Mouse (Mus musculus) natural killer cell, adult 2 months (primary cell): ENCODE results near the gene Kank1.

ENCODE experiments used
- DNase-seq, 2 experiments: peaks; one replicate each; pipeline ENCODE4 v3.0.0; 2022; ENCODE audit warnings: low spot score in 2 of 2

Kank1 gene

DNA sequence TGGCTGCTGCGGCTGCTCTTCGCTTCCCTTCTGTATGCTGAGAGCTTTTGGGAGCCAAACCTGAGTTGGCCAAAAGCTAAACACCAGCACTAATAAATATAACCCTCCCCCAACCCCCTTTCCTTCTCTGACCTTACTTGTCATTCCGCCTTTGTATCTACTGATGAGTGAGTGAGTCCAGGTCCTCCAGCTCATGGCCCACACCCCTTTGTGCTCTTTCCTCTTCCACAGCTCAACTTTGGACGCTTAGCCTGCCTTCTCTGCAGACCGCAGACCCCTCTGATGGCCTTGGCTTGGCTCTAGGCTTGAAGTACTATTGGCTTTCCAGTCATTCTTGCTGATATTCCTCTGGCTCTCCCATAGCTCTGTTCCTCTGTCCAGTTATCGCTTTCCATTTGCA, 16.4 kb downstream of the Kank1 start:
- DNase-seq: no peak

DNA sequence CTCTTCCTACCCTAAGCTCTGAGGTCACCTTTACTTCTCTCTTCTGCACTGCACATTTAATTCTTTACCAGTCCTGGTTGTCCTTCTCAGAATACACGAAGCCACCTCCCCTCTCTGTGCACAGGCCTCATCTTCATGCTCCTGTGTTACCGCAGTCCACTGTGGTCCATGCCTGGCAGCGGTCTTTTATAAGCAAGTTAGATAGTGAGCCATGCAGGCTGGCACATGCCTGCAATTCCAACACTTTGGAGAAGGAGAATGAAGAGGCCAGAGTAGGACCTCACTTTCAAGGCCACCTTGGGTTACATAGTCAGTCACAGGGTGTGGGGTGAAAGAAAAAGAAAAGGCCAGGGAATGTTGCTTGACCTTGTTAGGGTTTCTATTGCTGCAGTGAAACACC, 16.9 kb downstream of the Kank1 start:
- DNase-seq: no peak

DNA sequence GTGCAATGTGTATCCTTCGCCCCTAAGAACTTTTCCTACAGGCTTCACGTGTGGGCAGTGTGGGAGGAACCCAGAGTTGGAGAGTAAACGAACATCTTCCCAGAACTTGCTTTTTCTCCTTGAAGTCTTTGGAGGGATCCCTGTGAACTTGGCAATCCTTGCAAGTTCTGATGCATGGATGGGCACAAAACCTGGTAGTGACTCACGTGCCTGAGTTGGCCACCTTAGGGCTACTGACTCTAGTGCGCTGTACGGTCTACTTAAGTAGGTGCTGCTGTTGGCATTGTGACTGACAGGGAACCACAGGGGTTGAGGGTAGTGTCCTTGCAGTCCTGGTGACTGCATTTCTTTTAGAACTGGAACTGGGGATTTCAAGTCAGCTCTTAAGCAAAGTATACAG, 21.5 kb downstream of the Kank1 start:
- DNase-seq: no peak

DNA sequence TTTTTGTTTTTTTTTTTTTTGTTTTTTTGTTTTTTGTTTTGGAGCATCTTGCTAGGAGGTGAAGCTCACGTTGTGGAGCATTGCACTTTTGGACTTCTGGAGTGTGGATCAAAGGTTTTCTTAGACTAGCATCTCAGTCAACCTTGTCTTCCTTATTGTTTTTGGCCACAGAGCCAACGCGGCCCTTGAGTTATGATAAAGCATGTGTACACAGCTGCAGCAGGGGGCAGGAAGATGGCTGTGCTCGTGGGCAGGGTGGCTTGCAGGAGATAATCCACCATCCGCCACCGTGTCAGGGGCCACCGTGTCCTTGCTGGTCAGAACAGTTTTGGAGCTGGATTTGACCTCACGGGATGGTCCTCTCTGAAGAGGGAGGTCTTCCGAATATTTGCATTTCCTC, 29.4 kb downstream of the Kank1 start:
- DNase-seq: no peak

DNA sequence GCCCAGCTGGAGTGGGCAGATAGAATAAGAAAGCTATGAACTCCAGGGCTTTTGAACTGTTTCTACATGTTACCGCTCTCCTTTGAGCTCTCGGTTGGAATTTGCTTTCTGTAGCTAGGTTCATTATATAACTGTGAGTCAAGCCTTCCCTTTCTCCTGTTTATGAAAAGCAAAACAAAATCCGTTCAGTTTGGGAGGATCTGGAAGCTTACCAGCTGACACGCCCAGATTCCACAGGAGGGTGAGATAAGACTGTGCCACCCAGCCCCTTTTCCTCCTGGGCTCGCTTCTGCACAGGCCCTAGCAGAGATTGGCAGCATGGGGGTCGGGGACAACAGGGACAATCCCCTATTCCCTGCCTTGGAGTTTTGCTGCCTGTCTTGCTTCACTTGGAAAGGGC, 30.5 kb downstream of the Kank1 start:
- DNase-seq: no peak

DNA sequence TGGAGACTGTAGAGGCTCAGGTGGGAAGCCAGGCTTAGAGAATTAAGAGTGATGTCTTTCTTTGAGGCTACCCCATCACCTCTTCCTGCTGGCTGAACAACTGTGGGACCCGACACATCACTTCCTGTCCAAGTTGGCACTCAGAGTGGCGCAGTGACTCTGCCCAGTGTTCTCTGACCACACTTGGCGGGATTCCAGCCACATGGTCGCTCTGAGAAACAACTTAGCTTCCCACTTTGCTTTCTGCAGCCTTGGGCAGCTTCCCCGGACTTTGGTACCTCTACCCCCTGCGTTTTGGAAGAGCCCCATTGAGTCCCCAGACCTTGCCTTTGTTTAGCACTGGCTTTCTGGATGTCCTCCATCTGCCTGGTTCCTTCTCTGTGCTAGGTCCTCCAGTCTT, 31.8 kb downstream of the Kank1 start:
- no peak for DNase-seq

DNA sequence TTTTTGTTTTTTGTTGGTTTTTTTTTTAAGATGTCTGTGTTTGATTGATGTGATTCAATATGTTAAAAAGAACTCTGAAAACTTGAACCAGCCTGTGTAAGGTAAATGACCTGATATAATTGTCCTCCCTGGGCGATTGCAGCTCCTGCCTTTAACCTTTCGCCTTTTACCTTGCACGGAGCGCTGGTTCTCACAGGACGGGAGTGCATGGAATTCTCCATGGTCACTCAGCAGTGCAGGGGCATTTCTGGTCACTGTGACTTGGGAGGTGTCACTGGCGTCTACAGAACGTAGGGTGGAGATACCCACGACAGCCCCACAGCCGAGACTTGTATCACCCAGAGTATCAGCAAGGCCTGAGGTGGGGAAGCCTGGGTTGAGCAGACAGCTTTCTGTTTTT, 34.8 kb downstream of the Kank1 start:
- DNase-seq: no peak

DNA sequence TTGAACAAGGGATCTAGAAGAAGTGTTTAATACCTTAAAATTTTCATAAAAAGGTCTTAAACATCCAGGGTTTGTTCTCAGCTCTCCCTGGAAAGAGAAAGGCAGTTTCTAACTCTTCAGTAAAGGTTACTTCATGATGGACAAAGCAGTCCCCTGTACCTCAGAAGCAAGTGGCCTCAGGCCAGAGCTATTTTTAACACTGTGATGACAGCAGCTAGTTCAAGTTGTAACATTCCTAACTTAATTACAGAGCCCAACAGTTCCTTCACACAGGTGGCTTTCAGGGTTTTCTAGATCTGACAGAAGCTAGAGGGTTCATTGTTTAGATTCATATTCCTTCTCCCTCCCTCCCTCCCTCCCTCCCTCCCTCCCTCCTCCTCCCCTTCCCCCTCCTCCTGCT, 36.4 kb downstream of the Kank1 start:
- no peak for DNase-seq

DNA sequence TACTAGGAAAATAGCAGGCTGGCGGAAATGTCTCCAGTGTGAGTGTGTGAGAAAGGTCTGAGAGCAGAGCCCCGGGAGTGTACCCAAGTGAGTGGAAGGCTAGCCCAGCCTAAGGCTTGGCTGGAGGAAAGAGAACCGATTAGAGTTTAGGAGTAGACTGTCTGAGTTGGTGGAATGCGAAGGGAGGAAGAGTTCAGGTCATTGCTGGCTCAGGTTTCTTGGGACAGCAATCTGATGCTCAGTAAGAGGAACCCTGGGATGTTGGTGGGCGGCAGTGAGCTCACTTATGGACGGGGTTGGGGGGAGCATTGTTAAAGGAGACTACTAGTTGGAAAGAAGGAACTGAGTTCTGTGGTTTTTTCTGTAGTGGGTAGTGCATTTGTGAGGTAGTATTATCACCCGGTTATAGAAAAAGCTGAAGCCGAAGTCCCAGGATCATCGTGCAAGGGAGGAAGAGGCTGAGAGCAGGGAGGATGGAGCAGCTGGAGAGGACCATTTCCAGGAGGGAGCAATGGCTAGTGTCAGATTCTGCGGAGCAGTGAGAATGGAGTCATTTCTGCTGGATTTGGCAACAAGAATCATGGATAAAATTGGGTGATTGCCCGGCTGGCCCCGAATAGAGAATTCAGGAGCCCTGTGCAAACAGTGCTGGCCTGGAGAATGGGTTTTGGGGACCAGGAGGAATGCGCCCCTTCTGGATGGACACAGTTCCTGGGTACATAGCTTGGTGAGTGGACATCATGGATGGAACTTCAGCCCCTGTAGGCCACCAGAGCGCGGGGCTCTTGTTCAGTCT, 40.0 kb downstream of the Kank1 start:
- DNase-seq: no peak

DNA sequence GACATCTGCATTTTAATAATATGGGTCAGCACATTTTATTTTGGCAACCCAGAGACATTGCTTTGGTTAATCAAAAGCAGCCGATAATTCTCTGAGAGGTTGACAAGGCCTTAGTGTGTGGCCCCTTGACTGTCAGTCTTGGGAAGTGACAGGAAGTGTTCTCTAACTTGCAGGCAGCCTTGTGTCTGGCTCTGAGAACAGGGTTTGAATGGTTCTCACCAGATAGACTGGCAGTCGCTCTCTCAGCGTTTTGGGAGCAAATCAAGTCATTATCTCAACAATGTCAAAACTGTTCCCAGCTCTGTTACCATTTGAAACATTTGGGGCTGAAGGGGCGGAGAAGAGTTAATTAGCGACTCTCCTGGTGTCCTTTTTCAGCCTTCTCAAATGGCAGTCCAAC, 41.0 kb downstream of the Kank1 start:
- DNase-seq: no peak

DNA sequence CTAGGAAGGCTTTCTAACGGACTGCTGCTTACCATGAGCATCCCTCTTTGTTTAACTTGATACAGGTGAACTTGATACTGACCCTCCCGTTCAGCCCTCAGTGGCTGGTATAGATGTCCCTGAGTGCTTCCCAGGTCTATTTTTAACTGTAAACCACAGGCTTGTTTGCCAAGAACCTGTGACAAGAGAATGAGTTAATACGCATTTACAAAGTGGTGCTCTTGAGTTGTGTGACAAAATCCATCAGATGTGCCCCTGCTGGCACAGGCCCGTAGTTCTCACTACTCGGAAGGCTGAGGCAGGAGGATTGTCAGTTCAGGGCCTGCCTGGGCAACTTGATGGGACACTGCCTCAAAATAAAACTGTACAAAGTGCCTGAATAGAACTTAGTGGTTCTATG, 42.8 kb downstream of the Kank1 start:
- DNase-seq: no peak

DNA sequence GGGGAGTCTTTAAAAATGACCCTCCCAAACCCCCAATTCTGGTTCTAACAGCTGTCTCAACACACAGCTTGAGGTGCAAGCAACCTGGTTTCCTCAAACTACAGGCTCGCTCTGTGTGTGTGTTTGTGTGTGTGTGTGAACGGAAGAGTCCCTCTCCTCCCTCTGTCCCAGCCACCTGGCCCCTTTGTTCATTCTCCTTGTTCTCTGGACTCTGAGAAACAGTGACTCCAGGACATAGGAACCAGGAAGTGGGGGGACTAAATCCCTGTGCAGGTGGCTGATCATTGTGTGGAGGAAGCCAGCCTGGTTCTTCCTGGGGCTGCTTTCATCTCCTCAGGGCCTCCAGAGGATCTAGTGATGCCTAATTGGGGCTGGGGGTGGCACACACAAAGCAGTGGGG, 46.9 kb downstream of the Kank1 start:
- DNase-seq: no peak

DNA sequence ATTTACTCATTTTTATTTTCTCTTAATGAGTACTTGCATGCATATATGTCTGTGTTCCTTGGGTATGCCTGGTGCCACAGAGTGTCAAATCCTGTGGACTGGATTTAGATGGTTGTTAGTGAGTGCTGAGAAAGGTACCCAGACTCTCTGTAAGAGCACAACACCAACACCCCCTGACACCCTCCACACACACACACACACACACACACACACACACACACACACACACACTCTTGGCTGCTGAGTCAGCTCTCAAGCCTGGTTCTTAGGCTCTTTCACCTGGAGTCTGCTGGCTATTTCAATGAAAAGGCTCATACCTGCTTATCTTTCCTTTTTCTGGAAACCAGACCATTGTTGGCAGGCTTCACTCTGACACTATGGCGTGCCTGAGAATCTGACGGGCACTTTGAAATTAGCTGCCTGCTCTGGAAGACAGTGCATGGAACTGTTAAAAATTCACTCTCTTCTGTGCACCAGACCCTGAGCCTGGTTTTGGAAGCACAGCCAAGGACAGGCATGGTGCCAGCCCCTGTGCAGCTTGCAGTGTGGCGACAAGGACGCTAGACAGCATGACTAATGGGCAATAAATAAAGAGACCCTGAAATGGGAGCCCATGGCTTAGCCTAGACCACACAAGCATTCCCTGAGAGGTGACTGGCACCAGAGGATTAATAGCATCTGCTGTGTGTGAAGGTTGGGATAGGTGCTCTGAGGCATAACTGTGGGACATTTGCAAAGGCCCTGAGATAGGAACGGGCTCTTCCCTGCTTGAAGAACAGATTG, 49.2 kb downstream of the Kank1 start:
- DNase-seq: no peak

DNA sequence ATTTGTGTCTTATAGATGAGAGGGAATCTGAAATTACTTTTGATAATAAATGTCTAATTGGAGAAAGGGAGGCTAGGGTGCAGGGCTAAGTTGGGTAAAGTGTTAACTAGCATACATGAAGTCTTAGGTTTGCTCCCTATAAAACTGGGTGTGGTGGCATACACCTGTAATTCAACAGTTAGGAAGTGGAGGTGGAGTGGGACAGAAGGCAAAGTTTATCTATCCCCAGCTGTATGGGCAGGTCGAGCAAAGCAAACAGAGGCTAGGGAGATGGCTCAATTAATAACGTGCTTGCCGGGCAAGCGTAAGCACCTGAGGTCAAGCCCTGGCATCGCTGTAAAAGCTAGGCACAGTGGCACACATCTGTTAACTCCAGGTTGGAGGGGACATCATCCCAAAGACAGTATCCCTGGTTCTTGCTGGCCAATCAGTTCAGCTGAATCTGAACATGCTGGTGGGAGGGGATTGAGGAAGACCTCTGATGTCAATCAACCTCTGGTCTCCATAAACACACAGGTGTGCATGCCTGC, 54.3 kb downstream of the Kank1 start:
- DNase-seq: no peak

DNA sequence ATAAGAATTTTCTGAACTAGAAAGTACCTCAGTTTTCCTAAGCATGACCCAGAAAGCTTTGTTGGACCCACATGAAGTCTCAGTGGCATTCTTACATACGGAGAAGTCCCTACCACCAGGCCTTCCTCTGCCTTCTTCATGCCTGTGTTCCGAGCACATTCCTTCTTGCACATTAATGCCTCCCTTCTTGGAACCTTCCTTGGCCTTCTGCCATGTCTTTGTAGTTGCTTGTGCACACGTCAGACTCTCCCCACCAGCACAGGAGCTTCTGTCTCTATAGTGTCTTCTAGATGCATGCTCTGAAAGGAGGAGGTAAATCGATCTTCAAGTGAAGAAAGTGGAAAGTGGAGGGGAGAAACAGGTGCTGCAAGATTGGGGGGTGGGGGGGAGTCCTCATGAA, 58.4 kb downstream of the Kank1 start:
- no peak for DNase-seq

DNA sequence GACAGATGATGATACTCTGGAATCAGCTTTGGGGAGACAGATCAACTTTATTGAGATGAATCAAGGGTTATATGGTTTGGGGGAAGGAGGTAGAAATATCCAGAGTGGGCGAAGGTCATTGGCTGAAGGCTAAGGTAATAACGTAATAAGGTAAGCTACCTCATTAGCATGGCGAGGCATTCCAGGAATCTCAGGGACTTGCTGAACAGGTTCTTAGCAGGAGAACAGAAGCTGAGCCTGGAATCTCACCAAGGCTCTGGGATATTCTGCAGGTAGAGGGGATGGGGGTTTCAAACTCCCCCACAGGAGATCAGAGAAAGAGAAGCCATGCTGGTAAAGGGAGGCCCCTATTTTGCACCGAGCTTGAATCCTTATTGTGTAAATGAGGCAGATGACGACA, 60.5 kb downstream of the Kank1 start:
- DNase-seq: no peak

DNA sequence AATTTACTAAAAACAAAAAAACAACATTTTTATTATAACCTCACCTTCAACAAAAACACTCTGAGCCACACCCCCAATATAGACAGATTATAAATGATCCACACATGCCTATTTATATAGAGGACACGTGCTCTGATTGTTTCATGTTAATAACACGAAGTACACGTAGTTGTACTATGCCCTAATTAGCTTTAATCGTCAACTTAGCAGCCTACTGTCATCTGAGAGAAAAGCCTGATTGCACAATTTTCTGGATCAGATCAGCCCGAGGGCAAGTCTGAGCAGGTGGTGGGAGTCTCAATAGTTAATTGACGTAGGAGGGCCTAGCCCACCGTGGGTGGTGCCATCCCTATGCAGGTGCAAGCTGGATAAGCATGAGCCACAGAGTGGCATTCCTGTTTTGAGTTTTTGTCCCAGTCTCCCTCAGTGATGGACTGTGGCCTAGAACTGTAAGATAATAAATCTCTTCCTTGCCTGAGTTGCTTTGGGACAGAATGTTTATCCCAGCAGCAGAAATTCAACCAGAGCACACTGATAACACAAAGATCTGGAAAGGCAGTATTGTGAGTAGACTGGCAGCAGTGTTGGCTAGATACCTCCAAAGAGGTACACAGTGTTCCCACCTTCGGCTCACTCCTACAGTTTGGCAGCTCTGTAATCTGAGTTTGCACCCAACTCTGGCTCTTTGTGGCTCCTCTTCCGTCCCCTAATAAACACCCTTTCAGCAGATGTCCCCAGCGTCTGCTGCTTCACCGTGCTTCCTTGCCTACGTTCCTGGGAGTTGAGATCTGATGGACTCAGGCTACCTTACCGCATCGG, 63.3 kb downstream of the Kank1 start:
- no peak for DNase-seq

DNA sequence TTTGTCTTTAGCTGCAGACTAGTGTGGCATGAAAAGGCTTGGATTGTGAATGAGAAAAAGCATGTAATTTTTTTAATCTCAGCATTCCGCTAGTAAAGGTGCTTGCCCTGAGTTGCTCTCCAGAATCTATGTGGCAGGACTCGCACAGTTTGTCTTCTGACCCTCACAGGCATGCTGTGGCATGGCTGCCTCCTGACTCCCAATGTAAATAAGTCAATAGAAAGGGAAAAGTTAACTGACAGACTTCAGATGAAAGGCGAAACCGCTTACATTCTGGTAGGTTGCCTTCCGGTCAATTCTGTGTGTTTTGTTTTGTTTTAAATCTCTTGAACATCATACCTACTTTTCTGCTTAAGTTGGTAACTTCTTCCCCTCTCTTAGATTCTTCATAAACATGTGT, 64.4 kb downstream of the Kank1 start:
- no peak for DNase-seq

DNA sequence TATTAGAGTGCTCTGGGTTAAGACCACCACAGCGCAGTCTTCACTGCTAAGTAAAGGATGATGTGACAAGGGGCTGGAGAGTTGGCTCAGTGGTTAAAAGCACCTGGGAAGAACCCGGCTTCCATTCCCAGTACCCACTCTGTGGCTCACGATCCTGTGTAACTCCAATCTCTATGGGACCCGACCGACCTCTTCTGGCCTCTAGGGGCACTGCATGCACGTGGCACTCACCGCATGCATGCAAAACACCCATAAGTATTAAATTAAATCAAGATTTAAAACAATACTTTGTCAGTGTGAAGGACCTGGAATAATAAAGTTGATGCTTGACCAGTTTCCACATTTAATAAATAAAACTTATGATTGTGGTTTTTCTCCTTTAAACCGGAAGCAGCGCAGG, 69.5 kb downstream of the Kank1 start:
- DNase-seq: no peak

DNA sequence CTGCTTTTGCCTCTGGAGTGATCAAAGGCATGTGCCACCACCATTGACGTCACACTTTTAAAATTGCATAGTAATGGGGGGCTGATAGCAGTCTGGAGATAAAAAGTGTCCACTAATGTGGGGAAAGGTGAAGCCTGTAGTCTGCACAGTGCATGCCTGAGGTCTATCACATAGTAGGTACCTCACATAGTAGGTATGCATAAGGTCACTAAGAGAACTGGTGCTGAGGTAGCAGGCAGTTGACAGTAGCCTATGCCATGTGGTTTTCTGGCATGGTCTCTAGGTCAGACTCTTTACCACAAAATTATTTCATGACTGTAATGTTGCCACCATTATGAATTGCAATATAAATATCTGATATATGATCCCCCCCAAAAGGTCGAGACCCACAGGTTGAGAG, 71.4 kb downstream of the Kank1 start:
- no peak for DNase-seq

DNA sequence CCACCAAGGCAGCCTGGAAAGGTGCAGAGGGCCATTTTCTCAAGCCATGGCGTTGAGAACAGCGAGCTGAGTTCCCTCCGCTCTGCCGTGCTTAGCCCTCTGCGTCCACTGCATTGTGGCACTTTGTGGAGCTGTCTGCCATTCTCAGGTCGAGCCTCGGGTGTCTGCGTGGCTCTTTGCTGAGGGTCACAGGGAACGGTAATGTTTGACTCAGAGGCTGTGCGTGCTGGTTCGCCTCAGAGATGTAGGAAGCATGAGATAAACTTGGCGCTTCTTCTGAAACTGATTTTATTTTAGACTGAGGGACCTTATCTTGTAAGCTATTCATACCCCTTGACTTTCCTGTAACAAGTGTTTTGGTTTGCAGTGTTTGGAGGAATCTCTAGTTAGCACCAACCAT, 72.0 kb downstream of the Kank1 start:
- DNase-seq: no peak

DNA sequence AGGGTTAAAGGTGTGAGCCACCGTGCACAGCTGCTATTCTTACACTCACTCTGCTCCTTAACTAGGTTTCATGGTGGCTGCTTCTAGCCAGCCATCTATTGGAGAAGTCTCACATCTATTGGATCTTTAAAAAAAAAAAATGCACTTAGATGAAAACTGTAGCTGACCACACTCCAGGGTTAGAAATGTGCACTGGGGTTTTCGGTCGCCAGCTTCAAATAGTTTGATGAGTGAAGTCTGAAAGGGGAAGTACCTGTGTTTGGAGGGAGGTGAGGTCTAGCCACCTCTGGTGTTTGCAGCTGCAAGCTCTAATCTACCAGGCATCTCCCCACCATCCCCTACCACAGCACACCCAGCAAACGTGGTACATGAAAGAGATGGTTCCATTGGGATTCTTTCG, 74.2 kb downstream of the Kank1 start:
- no peak for DNase-seq
